Mouse (Mus musculus) testis, postnatal 14 days (tissue): ENCODE results near the gene Abcc12.
A peak's percentile ranks its signal among the peaks of the same experiment; 100 is the strongest.

Experiments used
- DNase-seq: peaks from one replicate; pipeline ENCODE4 v3.0.0; 2021; ENCODE audit warnings: low spot score

Abcc12 gene

GRCm38 (mm10) chr8:86578076-86578475 is 2.4 kb downstream of the Abcc12 start:
- DNase-seq, result no peak

- DNase-seq, result no peak
Observed at GRCm38 (mm10) chr8:86577547-86577946, 2.9 kb downstream of the Abcc12 start.

GRCm38 (mm10) chr8:86563674-86564073 is 16.8 kb downstream of the Abcc12 start:
- DNase-seq, result no peak

- no peak for DNase-seq
Observed at GRCm38 (mm10) chr8:86561737-86562136, 18.7 kb downstream of the Abcc12 start.

- DNase-seq, result no peak
Observed at GRCm38 (mm10) chr8:86560688-86561065, 19.8 kb downstream of the Abcc12 start.

GRCm38 (mm10) chr8:86559947-86560687 is 20.4 kb downstream of the Abcc12 start:
- DNase-seq, result no peak

GRCm38 (mm10) chr8:86557186-86558045 is 23.1 kb downstream of the Abcc12 start:
- no peak for DNase-seq

GRCm38 (mm10) chr8:86555564-86555963 is 24.9 kb downstream of the Abcc12 start:
- DNase-seq, result no peak

- DNase-seq, result no peak
Observed at GRCm38 (mm10) chr8:86554220-86554891, 26.1 kb downstream of the Abcc12 start.

- no peak for DNase-seq
Observed at GRCm38 (mm10) chr8:86550516-86550915, 30.0 kb downstream of the Abcc12 start.

GRCm38 (mm10) chr8:86546001-86546400 is 34.5 kb downstream of the Abcc12 start:
- DNase-seq, result no peak

- no peak for DNase-seq
Observed at GRCm38 (mm10) chr8:86540906-86541305, 39.6 kb downstream of the Abcc12 start.

- DNase-seq, result no peak
Observed at GRCm38 (mm10) chr8:86540376-86540775, 40.1 kb downstream of the Abcc12 start.

GRCm38 (mm10) chr8:86536663-86536987 is 43.9 kb downstream of the Abcc12 start:
- DNase-seq, result no peak

- DNase-seq, result peak; percentile 15
Observed at GRCm38 (mm10) chr8:86535791-86536662, 44.5 kb downstream of the Abcc12 start.

GRCm38 (mm10) chr8:86535068-86535560 is 45.4 kb downstream of the Abcc12 start:
- no peak for DNase-seq

GRCm38 (mm10) chr8:86529714-86530113 is 50.8 kb downstream of the Abcc12 start:
- no peak for DNase-seq

- no peak for DNase-seq
Observed at GRCm38 (mm10) chr8:86527336-86528029, 53.0 kb downstream of the Abcc12 start.

GRCm38 (mm10) chr8:86526808-86527207 is 53.7 kb downstream of the Abcc12 start:
- DNase-seq, result no peak

- no peak for DNase-seq
Observed at GRCm38 (mm10) chr8:86514203-86514602, 66.3 kb downstream of the Abcc12 start.

GRCm38 (mm10) chr8:86512886-86513285 is 67.6 kb downstream of the Abcc12 start:
- DNase-seq, result no peak
